Mouse (Mus musculus) spleen, adult 2 months (tissue): ENCODE results near the gene Med27. TPM values are rescaled to one million over a fixed set of nuclear protein-coding genes. Genes with fewer than 3 reads are reported as not detected.

Source experiments
- DNase-seq, 2 experiments: peaks; one replicate each; pipeline versions ENCODE4 v3.0.0 to v3.0.0-alpha.2; 2012 to 2021; ENCODE audit warnings: low spot score in 2 of 2, low read depth in 1 of 2
- H3K27ac ChIP-seq: fragments of 200-500 bp; 2 replicates; pipeline ENCODE4 v1.5.1; 2012; ENCODE audit warnings: low read length, inconsistent platforms; ENCODE audit not compliant: insufficient read depth
- H3K27me3 ChIP-seq: fragments of 200-500 bp; 2 replicates; pipeline ENCODE4 v1.6.1; 2012; ENCODE audit warnings: mild to moderate bottlenecking, moderate library complexity, low read length, inconsistent platforms; ENCODE audit not compliant: control insufficient read depth, insufficient read depth
- H3K36me3 ChIP-seq: fragments of 200-500 bp; 2 replicates; pipeline ENCODE4 v1.6.1; 2012; ENCODE audit warnings: mild to moderate bottlenecking, low read length, inconsistent platforms; ENCODE audit not compliant: control insufficient read depth, insufficient read depth
- H3K4me1 ChIP-seq: fragments of 200-500 bp; 2 replicates; pipeline ENCODE4 v1.6.1; 2011; ENCODE audit warnings: inconsistent platforms; ENCODE audit not compliant: control insufficient read depth, insufficient read depth, insufficient read length
- H3K4me3 ChIP-seq: fragments of 200-500 bp; 2 replicates; pipeline ENCODE4 v1.5.1; 2011; ENCODE audit warnings: mild to moderate bottlenecking, inconsistent platforms; ENCODE audit not compliant: insufficient read depth, insufficient read length; ENCODE audit errors: extremely low read depth
- CTCF ChIP-seq: fragments of 200-500 bp; IDR thresholded peaks from 2 replicates; pipeline ENCODE4 v1.5.1; 2011; ENCODE audit warnings: mild to moderate bottlenecking, inconsistent platforms; ENCODE audit not compliant: insufficient read depth, insufficient read length, insufficient replicate concordance; ENCODE audit errors: extremely low read depth
- POLR2A ChIP-seq: fragments of 200-500 bp; IDR thresholded peaks from 2 replicates; pipeline ENCODE4 v1.6.1; 2011; ENCODE audit warnings: low read depth, low read length, inconsistent platforms
- WGBS: fragments of 180-500 bp; shearing (Covaris S2); methylation state at CpG from one replicate; pipeline ENCODE4 v1.1.7; 2018; 5-methylcytosine and 5-hydroxymethylcytosine counted together
- polyA plus RNA-seq: library from polyadenylated mRNA; depleted of rRNA; stranded (reverse); fragments of >200 nt; gene quantifications from 2 replicates; pipeline ENCODE4 v1.2.3, GENCODE M21; 2012

Gene Med27
- polyA plus RNA-seq, 1 experiment = 27.6 TPM

DNA sequence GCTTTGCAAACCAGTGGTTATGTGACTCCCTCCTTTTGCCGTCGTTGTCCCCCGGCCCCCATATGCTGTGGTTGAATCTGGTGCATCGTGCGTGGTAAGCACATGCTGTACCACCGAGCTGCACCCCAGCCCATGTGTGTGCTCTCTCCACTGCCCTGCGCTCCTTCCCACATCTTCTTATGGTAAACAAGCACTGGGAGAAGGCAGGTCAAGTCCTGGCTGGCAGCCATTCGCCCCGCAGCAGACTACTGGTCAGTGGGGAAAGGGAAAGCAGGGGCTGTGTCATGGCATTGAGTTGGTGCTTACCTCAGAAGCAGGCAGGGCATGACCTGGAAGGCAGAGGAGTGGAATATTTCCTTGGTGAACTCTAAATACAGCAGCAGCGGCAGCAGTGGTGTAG lies 58.3 kb downstream of the Med27 start:
- 90% methylated on average over 10 of the region's 10 CpGs for WGBS
- Histone ChIP-seq H3K4me1 (peaks cover 3% of the 10 kb centered on the region; the same call in 1 of the 2 replicates), H3K27me3 (no peaks in the 10 kb centered on the region), H3K27ac (no peak overlapping the region), H3K36me3 (no peaks in the 10 kb centered on the region), H3K4me3 (no peak overlapping the region)
- no peak for DNase-seq
- no peak for TF ChIP-seq POLR2A
- no peak for TF ChIP-seq CTCF

DNA sequence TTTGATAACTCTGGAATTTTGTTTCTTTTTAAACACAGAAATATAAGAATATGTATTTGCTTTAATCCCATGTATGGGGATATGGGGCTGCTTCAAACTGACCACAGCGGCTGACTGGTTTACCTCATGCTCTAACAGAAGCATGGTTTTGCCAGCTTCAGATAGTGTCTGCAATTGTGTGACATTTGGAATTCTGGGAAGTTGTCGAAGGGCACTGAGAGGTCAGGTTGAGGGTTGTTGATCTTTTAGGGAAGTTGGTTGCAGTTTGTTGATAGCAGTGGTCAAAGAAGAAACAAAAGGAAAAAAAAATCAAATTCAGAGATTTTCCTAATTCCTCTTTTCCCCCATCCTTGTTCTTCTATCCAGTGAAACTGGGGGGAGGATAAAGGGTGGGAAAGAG lies 59.2 kb downstream of the Med27 start:
- no peak for DNase-seq
- TF ChIP-seq POLR2A (no peak), CTCF (no peak)
- Histone ChIP-seq H3K4me3 (no peak overlapping the region), H3K36me3 (no peaks in the 10 kb centered on the region), H3K27me3 (no peaks in the 10 kb centered on the region), H3K27ac (no peak overlapping the region), H3K4me1 (peaks cover 3% of the 10 kb centered on the region; the same call in 1 of the 2 replicates)
- WGBS = 69% methylated on average over 2 of the region's 2 CpGs

GRCm38 (mm10) chr2:29407350-29407749 lies 60.7 kb downstream of the Med27 start:
- 86% methylated on average over 3 of the region's 3 CpGs for WGBS
- no peak overlapping the region for H3K4me3 ChIP-seq

GRCm38 (mm10) chr2:29407764-29408163 lies 61.1 kb downstream of the Med27 start:
- H3K27ac ChIP-seq = no peak overlapping the region
- DNase-seq = no peak
- peaks cover 3% of the 10 kb centered on the region; the same call in 1 of the 2 replicates for H3K4me1 ChIP-seq
- TF ChIP-seq CTCF = no peak
- no peak for TF ChIP-seq POLR2A
- no peak overlapping the region for H3K4me3 ChIP-seq
- 93% methylated on average over 7 of the region's 7 CpGs for WGBS
- no peaks in the 10 kb centered on the region for H3K27me3 ChIP-seq
- H3K36me3 ChIP-seq = no peaks in the 10 kb centered on the region

More at GRCm38 (mm10) chr2:29407350-29407749, 60.7 kb downstream of the Med27 start:
- Histone ChIP-seq H3K4me1 (peaks cover 3% of the 10 kb centered on the region; the same call in 1 of the 2 replicates), H3K36me3 (no peaks in the 10 kb centered on the region), H3K27ac (no peak overlapping the region), H3K27me3 (no peaks in the 10 kb centered on the region)
- TF ChIP-seq POLR2A = no peak
- no peak for TF ChIP-seq CTCF
- no peak for DNase-seq

GRCm38 (mm10) chr2:29410884-29411283 lies 64.3 kb downstream of the Med27 start:
- 94% methylated on average over 7 of the region's 7 CpGs for WGBS
- Histone ChIP-seq H3K4me1 (no peaks in the 10 kb centered on the region), H3K27ac (no peak overlapping the region), H3K36me3 (no peaks in the 10 kb centered on the region; the same call in 1 of the 2 replicates), H3K27me3 (no peaks in the 10 kb centered on the region), H3K4me3 (no peak overlapping the region)
- no peak for DNase-seq
- TF ChIP-seq POLR2A = no peak
- no peak for TF ChIP-seq CTCF

GRCm38 (mm10) chr2:29412458-29412857 lies 65.8 kb downstream of the Med27 start:
- Histone ChIP-seq H3K4me1 (no peaks in the 10 kb centered on the region), H3K4me3 (no peak overlapping the region), H3K27me3 (no peaks in the 10 kb centered on the region), H3K27ac (no peak overlapping the region), H3K36me3 (no peaks in the 10 kb centered on the region; the same call in 1 of the 2 replicates)
- DNase-seq = no peak
- WGBS = 48% methylated on average over 3 of the region's 3 CpGs
- TF ChIP-seq CTCF = no peak
- TF ChIP-seq POLR2A = no peak

GRCm38 (mm10) chr2:29413259-29413993 lies 66.8 kb downstream of the Med27 start:
- TF ChIP-seq CTCF (no peak), POLR2A (no peak)
- WGBS = 76% methylated on average over 13 of the region's 13 CpGs
- Histone ChIP-seq H3K4me3 (no peak overlapping the region), H3K36me3 (no peaks in the 10 kb centered on the region; the same call in 1 of the 2 replicates), H3K27ac (no peak overlapping the region), H3K27me3 (no peaks in the 10 kb centered on the region), H3K4me1 (no peaks in the 10 kb centered on the region)
- DNase-seq = no peak
